Mouse (Mus musculus): Measurements from ENCODE around the gene Phf21a. TPM values are rescaled to one million over a fixed set of nuclear protein-coding genes. Genes with fewer than 3 reads are reported as not detected.

Gene Phf21a
- total RNA-seq, 2 experiments from 2014 or later: 33.4 to 69.2 TPM

GRCm38 (mm10) chr2:92205010-92205639, 112.2 kb downstream of the Phf21a start:
- ATAC-seq (replicated peaks; ENCODE audit: poor library complexity, severe bottlenecking): peak; percentile 61

DNA sequence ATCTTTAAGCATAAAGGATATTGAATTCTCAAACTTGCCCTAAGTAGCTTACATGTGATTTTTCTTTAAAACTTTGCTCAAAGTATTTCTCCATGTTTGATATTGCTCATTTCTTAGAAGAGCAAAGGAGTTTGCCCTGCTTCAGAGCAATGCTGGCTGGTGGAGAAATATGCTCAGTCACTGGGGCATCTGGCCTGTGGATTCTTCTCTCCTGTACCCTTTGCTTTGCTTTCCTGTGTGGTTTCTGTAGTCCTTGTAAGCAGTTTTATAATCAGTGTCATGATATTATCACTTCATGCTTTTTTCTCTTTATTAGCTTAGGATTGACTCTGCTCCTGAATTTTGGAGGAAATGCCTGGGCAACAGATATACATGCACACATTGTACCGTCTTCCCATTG, 117.5 kb downstream of the Phf21a start:
- no peak for ATAC-seq (replicated peaks; ENCODE audit: poor library complexity, severe bottlenecking)

DNA sequence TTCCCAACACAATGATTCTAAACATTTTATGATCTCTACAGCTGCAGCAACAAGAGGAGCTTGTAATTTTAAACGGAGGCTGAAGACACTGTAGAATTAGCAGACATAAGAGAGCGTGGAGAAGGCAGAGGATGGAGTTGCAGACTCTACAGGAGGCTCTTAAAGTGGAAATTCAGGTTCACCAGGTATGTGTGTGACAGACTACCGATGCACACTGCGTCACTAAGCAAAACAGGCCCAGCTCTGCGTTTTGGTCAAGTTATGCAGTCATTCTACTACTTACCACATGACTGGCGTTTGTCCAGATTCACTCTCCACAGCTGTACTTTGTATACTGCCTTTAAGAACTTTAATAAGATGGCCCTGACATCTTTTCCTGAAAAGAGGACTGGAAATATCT, 128.5 kb downstream of the Phf21a start:
- no peak for ATAC-seq (replicated peaks; ENCODE audit: poor library complexity, severe bottlenecking)

DNA sequence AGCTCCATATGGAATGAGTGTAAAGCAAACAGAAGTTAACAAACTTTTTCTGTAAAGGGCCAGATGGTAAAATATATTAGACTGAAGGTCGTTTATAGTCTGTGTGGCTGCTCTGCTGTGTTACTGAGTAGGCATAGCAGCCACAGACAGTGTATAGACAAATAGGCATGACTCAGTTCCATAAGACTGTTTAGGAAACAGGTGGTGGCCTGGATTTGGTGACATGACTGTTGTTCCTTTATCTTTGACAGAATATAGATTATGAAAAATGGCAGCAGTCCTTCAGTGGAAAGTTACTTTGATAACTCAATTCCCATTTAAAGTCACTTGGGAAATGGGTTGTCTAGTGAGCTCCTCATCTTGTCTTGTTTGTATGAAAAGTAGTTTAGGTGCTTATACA, 132.7 kb downstream of the Phf21a start:
- no peak for ATAC-seq (replicated peaks; ENCODE audit: poor library complexity, severe bottlenecking)

DNA sequence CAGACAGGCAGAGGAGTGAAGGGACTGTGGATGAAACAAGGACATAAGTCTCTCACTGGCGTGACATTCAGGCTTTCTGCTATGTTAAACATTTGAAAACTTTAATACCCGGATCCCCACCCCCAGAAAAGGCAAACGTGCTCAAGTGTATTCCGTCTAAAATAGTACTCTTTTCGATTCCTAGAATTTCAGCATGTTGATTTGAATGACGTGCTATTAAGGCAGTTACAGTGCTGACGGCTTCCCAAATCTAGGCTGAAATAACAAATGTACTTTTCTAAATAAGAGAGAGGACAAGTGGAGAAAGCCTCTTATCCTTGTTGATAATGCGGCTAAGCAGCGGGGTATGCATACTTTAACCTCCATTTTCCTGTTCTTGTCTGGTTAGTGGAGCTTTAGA, 137.1 kb downstream of the Phf21a start:
- ATAC-seq (replicated peaks; ENCODE audit: poor library complexity, severe bottlenecking): no peak

GRCm38 (mm10) chr2:92231706-92232105, 138.8 kb downstream of the Phf21a start:
- no peak for ATAC-seq (replicated peaks; ENCODE audit: poor library complexity, severe bottlenecking)

GRCm38 (mm10) chr2:92234768-92235332, 141.9 kb downstream of the Phf21a start:
- ATAC-seq (replicated peaks; ENCODE audit: poor library complexity, severe bottlenecking): no peak

GRCm38 (mm10) chr2:92240299-92240698, 147.4 kb downstream of the Phf21a start:
- ATAC-seq (replicated peaks; ENCODE audit: poor library complexity, severe bottlenecking): no peak

DNA sequence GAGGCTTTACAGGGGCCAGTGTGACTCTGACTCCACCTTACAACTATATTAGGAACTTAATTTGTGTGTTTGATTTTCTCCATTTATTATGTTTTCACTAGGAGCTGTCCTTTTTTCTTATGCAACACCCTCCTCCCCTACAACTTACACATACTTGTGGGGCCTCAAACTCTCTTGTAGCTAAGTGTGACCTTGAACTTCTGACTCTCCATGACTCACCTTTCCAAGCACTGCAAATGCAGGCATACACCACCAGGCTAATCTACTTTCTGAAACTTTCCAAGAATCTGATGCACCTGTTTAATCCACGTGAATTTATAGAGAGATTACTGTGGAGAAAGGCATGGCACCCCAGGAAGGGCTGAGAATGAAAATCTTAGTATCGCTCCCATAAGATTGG, 147.9 kb downstream of the Phf21a start:
- no peak for ATAC-seq (replicated peaks; ENCODE audit: poor library complexity, severe bottlenecking)

DNA sequence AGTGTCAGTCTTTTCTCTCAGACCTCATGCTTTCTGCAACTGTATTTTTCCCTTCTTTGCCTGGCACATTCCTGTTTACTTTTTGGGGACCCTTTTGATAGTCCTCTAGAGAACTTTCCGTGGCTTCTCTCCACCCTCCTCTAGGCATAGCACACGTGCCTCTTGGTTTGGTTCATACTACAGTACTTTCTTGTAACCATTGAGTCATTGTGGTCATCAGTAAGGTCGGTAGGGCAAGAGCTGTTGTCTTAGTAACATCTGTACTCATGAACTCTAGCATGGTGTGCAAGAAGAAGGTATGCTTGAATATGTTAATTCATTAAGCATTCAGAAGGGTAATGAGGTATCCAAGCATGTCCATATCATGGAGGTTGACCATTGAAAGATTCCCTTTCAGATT, 148.4 kb downstream of the Phf21a start:
- ATAC-seq (replicated peaks; ENCODE audit: poor library complexity, severe bottlenecking): no peak

GRCm38 (mm10) chr2:92246112-92246511, 153.2 kb downstream of the Phf21a start:
- no peak for ATAC-seq (replicated peaks; ENCODE audit: poor library complexity, severe bottlenecking)

- ATAC-seq (replicated peaks; ENCODE audit: poor library complexity, severe bottlenecking): no peak
These were observed 154.8 kb downstream of the Phf21a start for GRCm38 (mm10) chr2:92247711-92248110.

GRCm38 (mm10) chr2:92250472-92250871, 157.6 kb downstream of the Phf21a start:
- peak; percentile 52 for ATAC-seq (replicated peaks; ENCODE audit: poor library complexity, severe bottlenecking)

GRCm38 (mm10) chr2:92253777-92254176, 160.9 kb downstream of the Phf21a start:
- ATAC-seq (replicated peaks; ENCODE audit: poor library complexity, severe bottlenecking): peak; percentile 87

DNA sequence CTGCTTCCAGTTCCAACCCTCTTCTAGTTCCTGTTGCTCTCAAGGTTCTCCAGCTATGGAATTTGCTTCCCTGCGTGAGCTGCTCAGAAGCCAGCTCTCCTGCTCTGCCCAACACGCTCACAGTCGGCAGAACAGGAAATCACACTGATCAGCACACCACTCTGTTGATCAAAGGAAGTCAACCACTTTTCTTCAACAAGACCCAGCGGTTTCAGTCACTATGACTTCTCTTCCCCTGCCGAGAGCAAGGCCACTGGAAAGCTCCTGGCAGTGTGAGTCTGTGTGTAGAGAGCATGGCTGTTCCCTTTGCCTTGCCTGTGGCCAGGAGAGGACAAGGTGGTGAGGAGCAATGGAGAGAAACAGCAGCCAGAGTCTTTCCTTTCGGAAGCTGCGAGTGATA, 163.2 kb downstream of the Phf21a start:
- ATAC-seq (replicated peaks; ENCODE audit: poor library complexity, severe bottlenecking): 0 out of 2 replicates have a peak, but pooled peaks have one; percentile 9

DNA sequence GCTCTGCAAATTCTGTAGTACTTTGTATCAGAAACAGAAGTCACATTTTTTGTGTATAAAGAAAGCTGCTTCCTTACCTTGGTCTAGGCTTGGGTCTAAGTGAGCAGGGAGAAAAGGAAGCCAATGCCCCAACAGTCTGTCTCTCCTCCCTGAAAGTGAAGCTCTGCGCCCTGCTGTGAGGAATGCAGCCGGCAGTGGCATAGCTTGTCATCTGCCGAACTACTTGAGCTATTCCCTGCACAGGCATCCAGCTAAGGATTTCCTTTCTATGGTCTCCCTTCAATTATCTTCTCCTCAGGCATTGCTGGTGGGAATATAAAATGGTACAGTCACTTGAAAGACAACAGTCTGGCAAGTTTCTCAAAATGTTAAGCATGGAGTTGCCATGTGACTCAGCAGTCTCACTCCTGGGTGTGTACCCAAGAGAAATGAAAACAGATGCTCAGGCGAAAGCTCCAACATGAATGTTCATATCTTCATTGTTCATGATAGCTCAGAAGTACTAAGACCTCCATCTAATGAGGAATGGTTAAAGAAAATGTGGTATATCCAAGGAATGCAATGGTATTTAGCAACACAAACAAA, 164.5 kb downstream of the Phf21a start:
- ATAC-seq (replicated peaks; ENCODE audit: poor library complexity, severe bottlenecking): no peak

DNA sequence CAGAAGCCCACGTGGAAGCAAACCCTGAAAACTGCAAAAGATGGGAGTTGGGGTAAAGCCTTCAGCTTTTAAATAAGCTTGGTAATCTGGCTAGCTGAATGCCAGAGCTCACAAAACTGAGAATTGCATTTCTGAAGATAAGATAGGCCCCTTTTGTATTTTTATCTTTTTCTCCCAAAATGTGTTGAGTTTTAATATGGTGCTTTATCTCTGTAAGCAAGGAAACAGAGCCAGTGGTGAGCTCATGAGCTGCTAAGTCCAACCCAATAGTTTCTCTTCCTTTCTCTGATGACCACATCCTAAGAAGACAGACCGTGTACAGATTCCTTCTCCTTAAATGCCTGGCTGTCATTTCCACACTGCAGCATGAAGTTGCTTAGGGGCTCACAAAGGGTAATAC, 167.0 kb downstream of the Phf21a start:
- peak; percentile 81 for ATAC-seq (replicated peaks; ENCODE audit: poor library complexity, severe bottlenecking)

GRCm38 (mm10) chr2:92266100-92266617, 173.2 kb downstream of the Phf21a start:
- ATAC-seq (replicated peaks; ENCODE audit: poor library complexity, severe bottlenecking): no peak

GRCm38 (mm10) chr2:92269227-92269626, 176.3 kb downstream of the Phf21a start:
- ATAC-seq (replicated peaks; ENCODE audit: poor library complexity, severe bottlenecking): no peak; the same call in 1 of the 2 replicates

GRCm38 (mm10) chr2:92272510-92272909, 179.6 kb downstream of the Phf21a start:
- ATAC-seq (replicated peaks; ENCODE audit: poor library complexity, severe bottlenecking): 0 out of 2 replicates have a peak, but pooled peaks have one; percentile 35

GRCm38 (mm10) chr2:92273101-92273801, 180.3 kb downstream of the Phf21a start:
- ATAC-seq (replicated peaks; ENCODE audit: poor library complexity, severe bottlenecking): peak; percentile 37; the same call in 1 of the 2 replicates

Data from granulocyte monocyte progenitor cell, adult 5-6 weeks (primary cell).